Mouse (Mus musculus) thymus, adult 2 months (tissue): ENCODE data around the gene Tedc2.

ENCODE experiments used
- CTCF ChIP-seq: fragments of 200-500 bp; IDR thresholded peaks from 2 replicates; pipeline ENCODE4 v1.5.1; 2012; ENCODE audit warnings: mild to moderate bottlenecking, control low read depth, low read length, moderate library complexity, borderline replicate concordance; ENCODE audit not compliant: control insufficient read depth, poor library complexity, insufficient read depth; ENCODE audit errors: extremely low read depth
- POLR2A ChIP-seq: fragments of 200-500 bp; IDR thresholded peaks from 2 replicates; pipeline ENCODE4 v1.6.1; 2012; ENCODE audit warnings: mild to moderate bottlenecking, low read length, control low read depth, moderate library complexity; ENCODE audit not compliant: control insufficient read depth, poor library complexity, insufficient read depth; ENCODE audit errors: extremely low read depth

- no peak for TF ChIP-seq POLR2A
- no peak for TF ChIP-seq CTCF
Measured at GRCm38 (mm10) chr17:24227941-24228340, 7.3 kb upstream of the Tedc2 start.
